Mouse (Mus musculus) gastrocnemius, postnatal 10 days (tissue): ENCODE measurements around the gene Runx2. TPM values are rescaled to one million over a fixed set of nuclear protein-coding genes. Genes with fewer than 3 reads are reported as not detected.

ENCODE experiments used
- DNase-seq: peaks from one replicate; pipeline ENCODE4 v3.0.0; 2021; ENCODE audit warnings: mixed read lengths
- long read RNA-seq, 2 experiments: library from polyadenylated mRNA; stranded (forward); transcript quantifications; one replicate each; pipeline ENCODE4 v2.0.0; 2021
- total RNA-seq, 2 experiments: library from RNA; stranded (reverse); gene quantifications; 2 replicates each; pipeline ENCODE4 v1.2.3; 2021

Runx2 gene
- total RNA-seq: 1 to 10 TPM in 1 of 2 experiments, under 1 TPM in 1; 0.42 to 7.3 TPM
- long read RNA-seq, experiment 1, partial matches to known transcripts: 0 of 2 reads
- long read RNA-seq, experiment 1, other reads (novel, unspliced or antisense): 2 of 2 reads
- long read RNA-seq, experiment 2: 0 reads

- no peak for DNase-seq
Measured at GRCm38 (mm10) chr17:44814508-44815175, at the start of gene Runx2. TSS of gene Runx2 (minus strand) at chr17:44814797.

DNA sequence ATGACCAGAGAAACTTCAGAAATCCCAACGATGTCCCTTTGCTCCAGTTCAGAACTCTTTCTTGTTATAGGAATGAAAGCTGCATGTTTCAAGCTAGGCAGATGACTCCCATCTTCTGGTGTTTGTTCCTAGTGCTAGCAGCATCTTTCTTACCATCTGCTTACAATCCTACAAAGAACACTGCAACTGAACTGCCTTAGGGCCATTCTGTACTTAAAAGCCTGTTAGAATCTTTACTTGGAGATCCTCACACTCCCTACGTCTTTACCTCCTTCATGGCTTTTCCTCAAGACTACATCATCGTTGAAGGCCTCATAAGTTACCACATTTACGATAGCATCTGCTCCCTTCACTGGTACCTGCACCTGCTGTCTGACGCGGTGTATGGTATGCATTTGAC is 48.6 kb upstream of the Runx2 start:
- DNase-seq: no peak

DNA sequence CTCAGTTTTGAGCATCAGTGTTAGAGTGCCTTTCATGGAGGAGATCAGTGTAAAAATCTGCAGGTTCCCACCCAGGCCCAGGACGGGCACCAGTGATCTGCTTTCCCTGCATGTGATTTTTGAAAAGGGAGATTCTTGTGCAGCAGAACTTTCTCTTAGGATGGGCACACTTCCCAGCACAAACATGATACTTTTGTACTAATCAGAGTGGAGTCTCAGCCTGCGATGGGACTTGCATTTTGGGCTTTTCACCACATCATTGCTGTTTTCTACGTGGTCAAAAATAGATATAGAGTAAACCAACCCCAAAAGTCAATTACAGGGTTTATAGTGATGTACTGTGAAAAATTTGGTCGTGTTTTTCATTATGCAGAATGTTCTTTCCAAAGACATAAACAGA is 27.6 kb upstream of the Runx2 start:
- no peak for DNase-seq

GRCm38 (mm10) chr17:44831201-44831600 is 16.6 kb upstream of the Runx2 start:
- no peak for DNase-seq

GRCm38 (mm10) chr17:44829587-44829986 is 15.0 kb upstream of the Runx2 start:
- no peak for DNase-seq

DNA sequence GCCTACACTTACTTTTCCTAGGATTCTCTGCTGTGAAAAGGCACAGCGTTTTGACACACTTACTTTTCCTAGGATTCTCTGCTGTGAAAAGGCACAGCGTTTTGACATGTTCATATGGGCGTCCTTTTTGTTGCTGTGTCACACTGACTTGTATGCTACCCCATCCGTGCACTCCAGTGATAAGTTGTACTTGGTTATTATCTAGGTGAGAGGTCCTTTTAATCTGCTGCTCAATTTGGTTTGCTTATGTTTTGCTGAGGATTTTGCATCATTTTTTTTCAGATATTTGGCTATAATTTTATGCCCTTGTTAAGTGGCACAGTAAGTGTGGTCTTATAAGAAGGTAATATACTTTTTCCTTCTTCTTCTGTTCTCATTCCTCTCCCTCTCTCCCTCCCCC is 13.4 kb upstream of the Runx2 start:
- no peak for DNase-seq

DNA sequence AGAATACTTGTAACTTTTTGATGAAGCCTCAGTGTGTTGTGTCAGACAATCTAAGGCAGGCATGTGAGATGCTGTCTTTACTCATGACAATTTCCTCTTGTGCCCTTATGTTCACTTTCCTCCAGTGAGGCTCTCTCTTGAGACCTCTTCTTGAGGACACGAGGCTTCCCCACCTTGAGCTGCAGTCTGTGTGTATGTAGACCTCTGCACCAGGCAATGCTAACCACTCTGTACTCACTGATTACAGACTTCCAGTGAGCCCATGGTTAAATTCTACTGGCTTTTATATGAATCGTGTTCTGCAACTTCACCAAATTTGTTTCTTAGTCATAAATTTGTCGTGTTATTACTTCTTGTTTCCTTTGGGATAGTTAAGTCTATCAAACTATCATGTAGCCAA is 12.5 kb upstream of the Runx2 start:
- DNase-seq: no peak

DNA sequence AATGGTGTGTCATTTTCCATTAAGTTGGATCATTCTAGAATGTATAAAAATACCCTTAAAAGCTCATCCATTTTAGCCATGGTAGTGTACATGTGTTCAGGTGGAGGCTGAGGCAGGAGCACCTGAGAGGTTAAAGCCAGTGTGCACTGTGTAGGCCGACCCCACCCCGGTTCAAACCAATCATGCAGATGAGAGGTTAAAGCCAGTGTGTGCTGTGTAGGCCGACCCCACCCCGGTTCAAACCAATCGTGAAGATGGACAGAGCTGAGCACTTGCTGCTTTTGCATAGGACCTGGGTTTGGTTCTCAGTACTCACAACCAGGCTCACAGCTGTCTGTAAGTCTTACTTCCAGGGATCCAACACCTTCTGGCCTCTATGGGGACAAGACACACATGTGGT is 7.3 kb upstream of the Runx2 start:
- DNase-seq: no peak

DNA sequence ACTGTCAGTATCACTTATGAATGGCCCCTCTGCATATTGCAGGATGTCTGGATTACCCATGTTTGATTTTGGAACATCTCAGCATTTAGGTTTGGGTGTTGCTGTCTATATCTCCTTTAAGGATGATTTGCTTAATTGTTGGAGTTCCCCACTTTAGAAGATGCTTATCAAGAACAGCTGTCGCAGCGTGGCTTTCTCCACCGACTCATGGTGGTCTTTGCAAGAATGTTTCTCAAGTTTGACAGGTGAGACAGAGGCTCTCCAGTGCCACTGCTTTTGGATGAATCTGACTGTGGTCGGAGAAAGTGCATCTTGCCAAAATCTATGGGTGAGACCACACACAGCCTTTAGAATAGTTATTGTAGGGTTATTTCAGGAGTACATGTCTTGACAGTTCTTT is 5.2 kb upstream of the Runx2 start:
- no peak for DNase-seq

DNA sequence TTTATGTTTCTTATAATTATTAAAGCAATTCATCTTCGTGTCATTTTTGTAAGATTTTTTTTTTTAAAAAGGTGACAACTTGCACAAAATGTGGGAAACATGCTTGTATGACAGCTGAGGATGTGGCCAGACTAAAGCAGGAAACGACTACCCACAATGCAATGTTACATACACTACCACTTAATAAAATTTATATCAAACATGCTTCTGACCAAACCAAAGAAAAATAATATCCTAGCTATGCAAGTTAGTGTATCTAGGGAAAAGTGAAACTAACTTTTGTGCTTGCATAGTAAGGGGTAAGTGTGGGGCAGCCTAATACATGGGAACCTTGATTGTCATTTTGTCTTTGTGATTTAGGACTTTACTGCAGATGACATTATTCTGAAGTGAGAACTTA is 4.2 kb upstream of the Runx2 start:
- no peak for DNase-seq

DNA sequence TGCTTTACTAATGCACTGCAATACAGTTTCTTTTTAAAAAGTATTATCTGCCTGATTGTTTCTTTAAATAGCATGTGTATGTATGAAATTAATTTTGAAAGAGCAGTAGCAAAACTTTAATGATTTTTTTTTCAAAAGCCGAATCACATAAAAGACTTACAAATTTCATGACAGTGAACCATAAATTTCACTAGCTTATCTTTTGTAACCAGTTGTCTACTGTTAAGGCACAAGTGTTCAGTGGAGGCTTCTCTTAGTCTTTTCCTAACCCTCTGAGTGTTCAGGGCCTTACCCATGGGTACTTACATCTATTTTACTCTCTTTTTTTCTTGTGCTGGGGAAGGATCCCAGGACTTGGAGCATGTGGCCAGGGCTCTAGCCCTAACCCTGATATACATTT is 7.6 kb downstream of the Runx2 start:
- no peak for DNase-seq

- DNase-seq: no peak
Measured at GRCm38 (mm10) chr17:44797331-44797730, 17.3 kb downstream of the Runx2 start.

GRCm38 (mm10) chr17:44792218-44792917 is 22.2 kb downstream of the Runx2 start:
- DNase-seq: no peak

GRCm38 (mm10) chr17:44788982-44789747 is 25.4 kb downstream of the Runx2 start:
- no peak for DNase-seq

GRCm38 (mm10) chr17:44783143-44783542 is 31.5 kb downstream of the Runx2 start:
- no peak for DNase-seq

GRCm38 (mm10) chr17:44782366-44782765 is 32.2 kb downstream of the Runx2 start:
- no peak for DNase-seq

DNA sequence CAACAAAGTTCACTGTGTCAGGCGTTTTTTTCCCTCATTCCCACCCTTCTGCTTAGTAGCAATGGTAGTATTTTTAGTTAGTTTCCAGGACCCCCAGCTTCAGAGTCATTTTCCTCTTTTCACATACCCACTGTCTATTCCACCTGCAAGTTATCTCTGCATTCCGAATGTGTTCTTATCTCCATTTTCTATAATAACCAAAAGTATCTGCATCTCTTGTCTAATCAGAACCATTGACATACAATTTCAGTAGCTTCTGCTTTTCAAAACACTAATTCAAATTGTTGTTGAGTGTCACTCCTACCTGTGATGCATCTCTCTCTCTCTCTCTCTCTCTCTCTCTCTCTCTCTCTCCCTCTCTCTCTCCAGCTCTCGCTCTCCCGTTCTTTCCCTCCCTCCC is 34.2 kb downstream of the Runx2 start:
- DNase-seq: no peak

- DNase-seq: no peak
Measured at GRCm38 (mm10) chr17:44778141-44778540, 36.5 kb downstream of the Runx2 start.

- peak; percentile 69 for DNase-seq
Measured at GRCm38 (mm10) chr17:44777337-44777804, 37.2 kb downstream of the Runx2 start.

- peak; percentile 99 for DNase-seq
Measured at GRCm38 (mm10) chr17:44776738-44777270, 37.8 kb downstream of the Runx2 start, which contains the start of gene Supt3. TSS of gene Supt3 (plus strand) at chr17:44777152.

GRCm38 (mm10) chr17:44772576-44772975 is 42.0 kb downstream of the Runx2 start:
- no peak for DNase-seq

GRCm38 (mm10) chr17:44770871-44771270 is 43.7 kb downstream of the Runx2 start:
- no peak for DNase-seq

- no peak for DNase-seq
Measured at GRCm38 (mm10) chr17:44768522-44768921, 46.1 kb downstream of the Runx2 start.
